ENCODE assay signal across 8 mouse cellular contexts in the genomic region with DNA sequence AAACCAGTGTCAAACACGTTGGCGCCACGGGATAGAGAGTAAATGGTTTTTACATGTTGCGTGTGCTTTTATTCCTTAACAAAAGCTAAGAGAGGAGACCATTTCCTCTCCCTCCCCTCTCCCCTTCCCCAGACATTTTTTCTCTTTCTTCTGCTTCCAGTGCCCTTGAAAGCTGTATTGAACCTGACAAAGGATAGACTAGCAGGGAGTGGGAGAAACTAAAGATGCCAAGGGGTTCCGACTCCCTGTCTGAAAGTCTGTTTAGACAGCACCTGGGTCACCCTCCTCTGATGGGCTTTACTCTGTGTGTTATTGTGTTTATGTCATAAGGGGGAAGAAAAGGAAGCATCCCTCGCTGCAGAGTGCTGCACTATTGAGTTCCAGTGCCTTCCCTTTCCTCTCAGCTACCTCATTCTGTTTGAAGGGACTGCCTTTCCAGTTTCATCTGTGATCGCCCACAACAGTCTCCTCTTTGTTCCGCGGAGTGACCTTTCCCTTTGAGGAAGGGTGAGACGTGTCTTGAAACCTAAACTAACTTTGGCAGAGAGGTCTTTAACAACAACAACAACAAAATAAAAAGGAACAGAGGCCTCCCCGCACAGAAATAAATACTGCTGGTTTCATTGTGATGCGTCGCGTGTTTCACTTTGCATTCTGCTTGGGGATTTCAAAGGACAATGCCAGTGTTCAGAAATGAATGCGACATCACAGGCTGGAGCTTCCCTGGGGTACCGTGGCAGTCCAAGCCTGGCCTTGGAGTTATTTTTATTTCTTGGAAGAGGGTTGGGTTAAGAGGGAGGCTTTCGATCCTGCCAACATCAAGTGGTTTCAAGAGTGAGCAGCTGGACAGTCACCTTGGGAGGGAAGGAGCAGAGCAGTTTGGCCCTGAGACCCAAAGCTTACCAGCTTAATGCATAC.
DNase-seq lines count a peak whose midpoint lies in the region; ATAC-seq and TF ChIP-seq lines count a peak whose summit lies in the region.

No protein-coding gene starts in this region.

- no peak overlapping the region for H3K27ac ChIP-seq in heart, embryonic 13.5 days (replicated peaks)
- H3K27ac ChIP-seq in left cerebral cortex, adult 2 months, result peak overlapping the region; percentile 79
- H3K27ac ChIP-seq in liver, embryonic 12.5 days, result no peak overlapping the region

- DNase-seq in adrenal gland, postnatal 14 days, result peak; percentile 11
- DNase-seq in cerebellum, adult 8-10 months, result peak; percentile 5
- DNase-seq in left cerebral cortex, adult 2 months (ENCODE audit: extremely low spot score in 1 of 2, low spot score in 2 of 2), result peak in 1 of 2 experiments; percentile 31
- peak; percentile 9 for DNase-seq in testis, postnatal 14 days (ENCODE audit: low spot score)
- no peak for DNase-seq in thymus, postnatal 0 days (ENCODE audit: low spot score)
- DNase-seq in kidney, postnatal 4 days, result no peak

- peak overlapping the region; percentile 27; the same call in 1 of the 2 replicates for H3K4me2 ChIP-seq in heart, embryonic 13.5 days
- H3K4me2 ChIP-seq in liver, embryonic 12.5 days, result no peak overlapping the region

- no peak overlapping the region for H3K9ac ChIP-seq in heart, embryonic 13.5 days
- H3K9ac ChIP-seq in liver, embryonic 12.5 days, result no peak overlapping the region

- no peaks in the 10 kb centered on the region for H3K36me3 ChIP-seq in heart, embryonic 13.5 days
- H3K36me3 ChIP-seq in liver, embryonic 12.5 days, result no peaks in the 10 kb centered on the region

- H3K4me3 ChIP-seq in heart, embryonic 13.5 days, result no peak overlapping the region
- H3K4me3 ChIP-seq in left cerebral cortex, adult 2 months, result no peak overlapping the region
- no peak overlapping the region for H3K4me3 ChIP-seq in liver, embryonic 12.5 days

- ATAC-seq in heart, embryonic 13.5 days (ENCODE audit: extremely low read depth, insufficient number of reproducible peaks, low FRiP score, low TSS enrichment), result no peak
- no peak for ATAC-seq in liver, embryonic 12.5 days

- no peaks in the 10 kb centered on the region for H3K9me3 ChIP-seq in heart, embryonic 13.5 days
- H3K9me3 ChIP-seq in liver, embryonic 12.5 days (replicated peaks), result no peaks in the 10 kb centered on the region

- intact Hi-C loops in left cerebral cortex, adult 2 months (cut with DNase I), result no loop called here

- peaks cover 18% of the 10 kb centered on the region for H3K4me1 ChIP-seq in heart, embryonic 13.5 days
- no peaks in the 10 kb centered on the region for H3K4me1 ChIP-seq in liver, embryonic 12.5 days

- no peak for TF ChIP-seq CTCF in left cerebral cortex, adult 2 months (IDR thresholded peaks at IDR 0.05)

- no peaks in the 10 kb centered on the region for H3K27me3 ChIP-seq in heart, embryonic 13.5 days (replicated peaks)
- no peaks in the 10 kb centered on the region for H3K27me3 ChIP-seq in liver, embryonic 12.5 days (replicated peaks)

- 62% methylated on average over 17 of the region's 17 CpGs for WGBS in heart, embryonic 13.5 days
- WGBS in liver, embryonic 12.5 days (ENCODE audit: insufficient replicate concordance), result 77% methylated on average over 17 of the region's 17 CpGs

Comparison
In these comparisons a context has a peak if more than half of its experiments do, and no peak if none do; other contexts are left out.
1. DNase-seq: peak in adrenal gland, postnatal 14 days (single experiment), cerebellum, adult 8-10 months (single experiment) and testis, postnatal 14 days (single experiment); none in thymus, postnatal 0 days (single experiment) and kidney, postnatal 4 days (0 of 2).